Mouse (Mus musculus): ENCODE data around the gene Tfeb. TPM values are rescaled to one million over a fixed set of nuclear protein-coding genes. Genes with fewer than 3 reads are reported as not detected.

The Tfeb gene
- polyA plus RNA-seq (2017; shearing (Covaris generic)), result 15.9 TPM

GRCm38 (mm10) chr17:47736856-47737255, at the start of gene Tfeb:
TSS of gene Tfeb (plus strand) at chr17:47737030.

DNA sequence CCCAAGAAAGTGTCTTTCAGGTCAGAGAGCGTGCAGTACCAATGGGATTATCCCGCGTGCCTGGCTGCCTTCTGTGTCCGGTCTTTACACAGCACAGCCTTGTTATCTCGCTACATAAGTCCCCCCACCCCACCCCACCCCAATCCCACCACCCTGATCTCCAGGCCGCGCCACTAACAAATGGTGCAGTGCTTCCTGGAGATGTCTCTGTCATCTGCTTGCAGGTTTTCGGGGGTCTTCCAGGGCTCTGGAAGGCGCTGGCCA, 48.6 kb upstream of the Tfeb start, which contains the start of gene Tomm6:
Tomm6 (minus strand) TSS at position 43 of the 264 bp plus-strand sequence.

DNA sequence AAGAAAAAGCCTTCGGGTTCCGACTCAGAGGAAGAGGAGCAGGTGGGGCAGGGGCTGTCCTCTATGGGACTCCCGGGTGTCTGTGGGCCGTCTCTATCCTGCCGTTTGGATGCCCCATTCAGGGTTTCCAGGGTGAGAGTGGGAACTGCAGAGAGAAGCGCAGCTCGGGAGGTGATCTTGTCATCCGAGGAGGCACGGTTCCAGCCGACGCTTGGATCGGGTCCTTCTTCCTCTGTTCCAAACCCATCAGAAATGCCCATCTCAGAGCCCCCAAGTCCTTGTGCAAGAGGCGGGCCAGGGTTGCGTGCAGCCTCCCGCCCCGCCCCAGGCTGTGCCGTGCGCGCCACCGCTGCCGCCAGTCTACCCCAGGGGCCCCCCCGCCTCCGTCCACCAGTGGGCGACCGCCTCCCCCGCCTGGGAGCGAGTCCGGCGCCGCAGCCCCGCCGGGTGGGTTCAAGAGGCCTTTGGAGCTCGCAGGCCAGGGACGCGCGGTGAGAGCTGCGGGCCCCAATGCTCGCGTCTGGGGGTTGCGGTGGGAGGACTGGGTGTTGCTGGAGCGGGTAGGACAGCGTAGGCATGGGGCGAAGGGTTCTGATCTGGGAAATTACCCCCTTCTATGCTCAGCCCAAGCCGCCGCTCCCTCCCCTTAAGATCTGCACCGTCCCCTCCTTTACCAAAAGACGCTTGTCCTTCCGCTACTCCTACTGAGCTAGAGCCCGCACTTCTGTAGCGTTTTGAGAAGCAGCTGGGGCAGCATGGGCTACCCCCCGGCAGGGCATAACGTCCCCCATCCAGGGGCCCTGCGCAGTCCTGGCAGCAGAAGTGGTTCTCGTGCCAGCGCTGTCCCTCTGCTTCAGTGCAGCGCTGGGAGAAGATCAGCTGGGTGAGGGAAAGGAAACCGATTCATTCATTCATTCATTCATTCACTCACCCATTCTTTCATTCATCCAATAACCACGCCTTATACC, 47.9 kb upstream of the Tfeb start, which contains the start of gene Frs3:
Frs3 (plus strand) TSS at position 423 of the 968 bp plus-strand sequence.

DNA sequence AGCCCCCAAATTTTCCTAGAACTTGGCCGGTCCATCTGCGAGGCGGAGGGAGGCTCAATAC, 42.6 kb upstream of the Tfeb start, which contains the start of gene Gm21981:
Gm21981 (minus strand) TSS at position 14 of the 61 bp plus-strand sequence.

DNA sequence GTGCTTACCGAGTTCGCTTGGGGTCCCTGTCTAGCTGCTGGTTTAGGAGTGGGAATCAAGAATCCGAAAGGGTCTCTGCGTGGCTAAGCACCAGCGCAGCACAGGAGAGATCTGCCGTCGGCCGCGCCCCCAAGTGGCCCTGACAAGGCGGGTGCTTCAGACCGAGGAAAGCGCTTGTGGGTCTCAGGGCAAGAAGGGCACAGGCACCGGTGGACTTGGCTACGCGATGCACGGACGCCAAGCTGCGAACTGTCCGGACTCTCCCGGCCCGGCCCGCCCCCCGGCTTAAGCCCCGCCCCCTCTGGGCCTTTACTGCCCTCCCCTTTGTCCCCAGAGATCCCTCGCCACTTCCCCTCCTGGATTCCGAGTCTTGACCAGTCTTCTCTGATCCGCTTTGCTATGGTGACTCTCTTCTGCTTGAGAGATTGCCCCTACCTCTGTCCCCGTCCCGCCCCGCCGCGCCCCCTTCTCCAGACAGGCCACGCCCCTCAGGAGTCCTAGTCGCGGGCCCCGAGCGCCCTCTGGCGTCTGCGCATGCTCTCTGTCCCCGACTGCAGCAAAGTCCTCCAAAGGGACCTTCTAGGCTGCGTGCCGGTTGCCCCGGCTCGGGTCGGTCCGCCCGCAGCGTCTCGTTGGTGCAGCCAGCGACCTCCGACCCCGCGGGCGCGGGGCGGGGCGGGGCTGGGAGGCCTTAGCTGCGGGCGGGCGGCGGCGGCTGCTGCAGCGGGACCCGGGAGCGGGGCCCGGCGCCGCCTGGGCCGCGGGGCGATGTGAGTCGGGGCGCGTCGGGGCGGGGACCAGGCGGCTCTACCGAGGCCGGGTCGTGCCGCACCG, 42.1 kb upstream of the Tfeb start, which contains the start of gene Prickle4:
Prickle4 (minus strand) TSS at position 234 of the 834 bp plus-strand sequence.

GRCm38 (mm10) chr17:47726566-47726965, 10.3 kb upstream of the Tfeb start, which contains the start of gene Pgc:
TSS of gene Pgc (plus strand) at chr17:47726842.

GRCm38 (mm10) chr17:47834482-47834767, 97.6 kb downstream of the Tfeb start, which contains the start of gene Mdfi:
TSS of gene Mdfi (minus strand) at chr17:47834691.

Other genes with a start within 250 kb of the Tfeb start
- gene Taf8, start 234.7 kb upstream of the Tfeb start, polyA plus RNA-seq (2017; shearing (Covaris generic)), result 56.7 TPM
- 273 TPM for gene Ccnd3, start 232.0 kb upstream of the Tfeb start, polyA plus RNA-seq (2017; shearing (Covaris generic))
- gene Bysl, start 125.5 kb upstream of the Tfeb start, polyA plus RNA-seq (2017; shearing (Covaris generic)), result 19.4 TPM
- 44.2 TPM for gene Med20, start 125.4 kb upstream of the Tfeb start, polyA plus RNA-seq (2017; shearing (Covaris generic))
- 0.75 TPM for gene Gm20517, start 125.4 kb upstream of the Tfeb start, polyA plus RNA-seq (2017; shearing (Covaris generic))
- 0.32 TPM for gene Usp49, start 106.3 kb upstream of the Tfeb start, polyA plus RNA-seq (2017; shearing (Covaris generic))
- gene Tomm6, start 48.6 kb upstream of the Tfeb start, polyA plus RNA-seq (2017; shearing (Covaris generic)), result 274 TPM
- gene Frs3, start 48.0 kb upstream of the Tfeb start, polyA plus RNA-seq (2017; shearing (Covaris generic)), result 0.16 TPM
- gene Gm21981, start 42.6 kb upstream of the Tfeb start, polyA plus RNA-seq (2017; shearing (Covaris generic)), result not detected
- not detected for gene Prickle4, start 42.3 kb upstream of the Tfeb start, polyA plus RNA-seq (2017; shearing (Covaris generic))
- gene Pgc, start 10.2 kb upstream of the Tfeb start, polyA plus RNA-seq (2017; shearing (Covaris generic)), result not detected
- not detected for gene Mdfi, start 97.7 kb downstream of the Tfeb start, polyA plus RNA-seq (2017; shearing (Covaris generic))
- gene Foxp4, start 187.6 kb downstream of the Tfeb start, polyA plus RNA-seq (2017; shearing (Covaris generic)), result 9.6 TPM

All from activated CD4-positive, CD25-positive, alpha-beta regulatory T cell, adult 9 weeks (primary cell).